10 mouse cellular contexts compared by ENCODE assay signal in genomic region chr10:51235586-51236575, GRCm38 (mm10).
DNase-seq lines count a peak whose midpoint lies in the region; ATAC-seq and TF ChIP-seq lines count a peak whose summit lies in the region.
"Had no signal": no experiment of that assay in that cellular context is flagged by ENCODE, and none has a peak within 500 bp of the region (broad histone marks: within the 10 kb centered on the region; RNA-seq: fewer than 3 reads in every experiment).

No protein-coding gene starts in this region.

- 37% methylated on average over 10 of the region's 10 CpGs for WGBS in heart, embryonic 10.5 days
- 28% methylated on average over 10 of the region's 10 CpGs for WGBS in forebrain, embryonic 15.5 days
- WGBS in kidney, postnatal 0 days: 34% methylated on average over 10 of the region's 10 CpGs
- 27% methylated on average over 10 of the region's 10 CpGs for WGBS in neural tube, embryonic 12.5 days

- intact Hi-C loops in heart, postnatal 36 days (cut with DNase I): no loop called here

- TF ChIP-seq CTCF in kidney, postnatal 0 days (IDR thresholded peaks at IDR 0.05; ENCODE audit: low read depth): no peak

- no peaks in the 10 kb centered on the region for H3K27me3 ChIP-seq in heart, embryonic 10.5 days (ENCODE audit: insufficient read depth, poor library complexity, severe bottlenecking)
- H3K27me3 ChIP-seq in forebrain, embryonic 15.5 days: no peaks in the 10 kb centered on the region
- no peaks in the 10 kb centered on the region for H3K27me3 ChIP-seq in kidney, postnatal 0 days (ENCODE audit: insufficient read depth, low read length)
- no peaks in the 10 kb centered on the region for H3K27me3 ChIP-seq in neural tube, embryonic 12.5 days (replicated peaks)
- H3K27me3 ChIP-seq: embryonic facial prominence, embryonic 15.5 days; limb, embryonic 15.5 days had no signal

- no peak overlapping the region for H3K4me3 ChIP-seq in heart, embryonic 10.5 days
- no peak overlapping the region for H3K4me3 ChIP-seq in forebrain, embryonic 15.5 days
- H3K4me3 ChIP-seq in kidney, postnatal 0 days (replicated peaks; ENCODE audit: low read depth, low read length): no peak overlapping the region
- no peak overlapping the region for H3K4me3 ChIP-seq in neural tube, embryonic 12.5 days
- H3K4me3 ChIP-seq: embryonic facial prominence, embryonic 15.5 days; limb, embryonic 15.5 days had no signal

- H3K27ac ChIP-seq in heart, embryonic 10.5 days: no peak overlapping the region
- no peak overlapping the region for H3K27ac ChIP-seq in forebrain, embryonic 15.5 days (replicated peaks)
- no peak overlapping the region for H3K27ac ChIP-seq in kidney, postnatal 0 days
- H3K27ac ChIP-seq in neural tube, embryonic 12.5 days: no peak overlapping the region
- H3K27ac ChIP-seq: embryonic facial prominence, embryonic 15.5 days; limb, embryonic 15.5 days had no signal

- peak; percentile 74 for DNase-seq in heart, embryonic 10.5 days (ENCODE audit: low spot score)
- no peak for DNase-seq in heart, postnatal 36 days
- DNase-seq in kidney, postnatal 0 days (ENCODE audit: low spot score): peak; percentile 5
- DNase-seq in frontal cortex, adult 2 months (ENCODE audit: extremely low spot score in 1 of 2, low spot score in 1 of 2): no peak

- no peak overlapping the region for H3K9ac ChIP-seq in forebrain, embryonic 15.5 days (replicated peaks)
- no peak overlapping the region for H3K9ac ChIP-seq in kidney, postnatal 0 days (ENCODE audit: low read depth, low read length)
- H3K9ac ChIP-seq in neural tube, embryonic 12.5 days: no peak overlapping the region
- H3K9ac ChIP-seq: embryonic facial prominence, embryonic 15.5 days; limb, embryonic 15.5 days had no signal

- no peaks in the 10 kb centered on the region for H3K9me3 ChIP-seq in heart, embryonic 10.5 days
- H3K9me3 ChIP-seq in forebrain, embryonic 15.5 days: no peaks in the 10 kb centered on the region
- no peaks in the 10 kb centered on the region for H3K9me3 ChIP-seq in kidney, postnatal 0 days (replicated peaks; ENCODE audit: low read length)
- no peaks in the 10 kb centered on the region for H3K9me3 ChIP-seq in neural tube, embryonic 12.5 days
- H3K9me3 ChIP-seq: embryonic facial prominence, embryonic 15.5 days; limb, embryonic 15.5 days had no signal

- no peak overlapping the region for H3K4me2 ChIP-seq in forebrain, embryonic 15.5 days (replicated peaks)
- no peak overlapping the region for H3K4me2 ChIP-seq in kidney, postnatal 0 days (ENCODE audit: low read length)
- no peak overlapping the region for H3K4me2 ChIP-seq in neural tube, embryonic 12.5 days (replicated peaks)
- H3K4me2 ChIP-seq: embryonic facial prominence, embryonic 15.5 days; limb, embryonic 15.5 days had no signal

- ATAC-seq in forebrain, embryonic 15.5 days (replicated peaks): peak; percentile 93
- 0 out of 2 replicates have a peak, but pooled peaks have one; percentile 40 for ATAC-seq in kidney, postnatal 0 days (replicated peaks; ENCODE audit: low FRiP score, low read depth)
- peak; percentile 80 for ATAC-seq in neural tube, embryonic 12.5 days (ENCODE audit: low FRiP score, low read depth)
- no peak for ATAC-seq in inflammation-experienced regulatory T-cells, adult 6 months
- no peak for ATAC-seq in cerebellum, adult (ENCODE audit: insufficient number of reproducible peaks, low FRiP score, low TSS enrichment)

- H3K4me1 ChIP-seq in heart, embryonic 10.5 days: peaks cover 4% of the 10 kb centered on the region; the same call in 1 of the 2 replicates
- peaks cover 10% of the 10 kb centered on the region for H3K4me1 ChIP-seq in forebrain, embryonic 15.5 days
- H3K4me1 ChIP-seq in kidney, postnatal 0 days (replicated peaks; ENCODE audit: insufficient read depth, low read length): no peaks in the 10 kb centered on the region
- no peaks in the 10 kb centered on the region for H3K4me1 ChIP-seq in neural tube, embryonic 12.5 days
- H3K4me1 ChIP-seq: embryonic facial prominence, embryonic 15.5 days; limb, embryonic 15.5 days had no signal

- no peaks in the 10 kb centered on the region for H3K36me3 ChIP-seq in heart, embryonic 10.5 days
- no peaks in the 10 kb centered on the region for H3K36me3 ChIP-seq in forebrain, embryonic 15.5 days
- no peaks in the 10 kb centered on the region for H3K36me3 ChIP-seq in kidney, postnatal 0 days (ENCODE audit: insufficient read depth, low read length)
- H3K36me3 ChIP-seq in neural tube, embryonic 12.5 days: no peaks in the 10 kb centered on the region
- H3K36me3 ChIP-seq: embryonic facial prominence, embryonic 15.5 days; limb, embryonic 15.5 days had no signal

Comparison
In these comparisons a context has a peak if more than half of its experiments do, and no peak if none do; other contexts are left out.
1. DNase-seq: peak in heart, embryonic 10.5 days (single experiment) and kidney, postnatal 0 days (single experiment); none in heart, postnatal 36 days (0 of 2) and frontal cortex, adult 2 months (0 of 2).
2. ATAC-seq: peak in forebrain, embryonic 15.5 days (single experiment), kidney, postnatal 0 days (single experiment) and neural tube, embryonic 12.5 days (single experiment); none in inflammation-experienced regulatory T-cells, adult 6 months (single experiment) and cerebellum, adult (single experiment).